ENCODE assay signal across 8 mouse cellular contexts in the genomic region with DNA sequence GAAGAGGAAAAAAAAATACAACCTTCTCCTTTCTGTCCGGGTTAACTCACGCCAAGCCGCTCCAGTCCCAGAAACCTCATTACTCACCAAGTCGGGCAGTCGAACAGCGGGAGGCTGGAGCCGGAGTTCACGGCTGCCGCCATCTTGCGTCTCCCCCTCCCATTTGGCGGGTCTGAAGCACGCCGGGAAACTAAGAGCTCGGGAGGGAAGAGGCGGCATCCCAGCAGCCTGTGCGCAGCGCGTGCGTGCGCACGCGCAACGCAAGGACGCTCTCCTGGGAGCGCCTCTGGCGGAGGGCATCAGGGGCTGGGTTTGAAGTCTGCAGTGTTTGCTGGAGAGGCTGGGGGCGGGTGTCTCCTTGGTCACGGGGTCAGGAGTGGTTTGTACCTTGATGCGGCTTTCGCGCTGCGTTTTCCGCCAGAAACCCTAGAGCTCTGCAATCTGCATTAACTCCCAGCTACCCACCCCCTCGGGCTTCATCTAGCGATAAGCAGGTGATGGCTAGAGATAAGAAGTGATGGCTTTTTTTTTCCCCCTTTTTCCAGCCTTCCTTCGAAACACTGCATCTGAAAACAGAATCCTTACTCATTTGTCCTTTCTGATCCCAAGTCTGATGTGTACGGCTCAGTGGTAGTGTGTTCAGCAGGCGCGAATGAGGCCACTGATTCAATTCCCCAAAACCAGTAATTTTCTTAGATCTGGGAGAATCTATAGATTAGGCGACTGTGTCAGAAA. TPM values are rescaled to one million over a fixed set of nuclear protein-coding genes. Genes with fewer than 3 reads are reported as not detected.
DNase-seq lines count a peak whose midpoint lies in the region; ATAC-seq lines count a peak whose summit lies in the region.

A gene (minus strand): TSS at position 200 of the 735 bp plus-strand sequence.

- H3K4me3 ChIP-seq in brown adipose tissue, adult 24 weeks (ENCODE audit: insufficient read depth, low read depth, low read length), result peak within 1 kb of the TSS; percentile 73
- peak within 1 kb of the TSS; percentile 91 for H3K4me3 ChIP-seq in heart, embryonic 13.5 days
- peak within 1 kb of the TSS; percentile 73 for H3K4me3 ChIP-seq in liver, embryonic 12.5 days
- H3K4me3 ChIP-seq in stomach, embryonic 15.5 days (replicated peaks), result peak within 1 kb of the TSS; percentile 84

- ATAC-seq in heart, embryonic 13.5 days (ENCODE audit: extremely low read depth, insufficient number of reproducible peaks, low FRiP score, low TSS enrichment), result peak; percentile 94
- peak; percentile 95 for ATAC-seq in liver, embryonic 12.5 days
- ATAC-seq in stomach, embryonic 15.5 days (ENCODE audit: insufficient read depth, low FRiP score, low read depth), result peak; percentile 99

- H3K4me1 ChIP-seq in brown adipose tissue, adult 24 weeks (ENCODE audit: control insufficient read depth, insufficient read depth, insufficient read length, low read length), result no peaks in the 10 kb centered on the region
- peaks cover 20% of the 10 kb centered on the region for H3K4me1 ChIP-seq in heart, embryonic 13.5 days
- H3K4me1 ChIP-seq in liver, embryonic 12.5 days, result peaks cover 35% of the 10 kb centered on the region
- peaks cover 11% of the 10 kb centered on the region for H3K4me1 ChIP-seq in stomach, embryonic 15.5 days

- H3K4me2 ChIP-seq in heart, embryonic 13.5 days, result peak within 1 kb of the TSS; percentile 89
- H3K4me2 ChIP-seq in liver, embryonic 12.5 days, result peak within 1 kb of the TSS; percentile 79
- peak within 1 kb of the TSS; percentile 75 for H3K4me2 ChIP-seq in stomach, embryonic 15.5 days

- H3K9ac ChIP-seq in heart, embryonic 13.5 days, result peak within 1 kb of the TSS; percentile 99
- peak within 1 kb of the TSS; percentile 91 for H3K9ac ChIP-seq in liver, embryonic 12.5 days
- peak within 1 kb of the TSS; percentile 92 for H3K9ac ChIP-seq in stomach, embryonic 15.5 days

- H3K27ac ChIP-seq in brown adipose tissue, adult 24 weeks (replicated peaks; ENCODE audit: low read depth, low read length), result peak within 1 kb of the TSS; percentile 23; the same call in 1 of the 2 replicates
- peak within 1 kb of the TSS; percentile 74 for H3K27ac ChIP-seq in heart, embryonic 13.5 days (replicated peaks)
- peak within 1 kb of the TSS; percentile 80 for H3K27ac ChIP-seq in liver, embryonic 12.5 days
- peak within 1 kb of the TSS; percentile 70 for H3K27ac ChIP-seq in stomach, embryonic 15.5 days

- DNase-seq in CD4-positive, CD25-positive, alpha-beta regulatory T cell, adult 2 months (ENCODE audit: low read depth, low spot score), result peak; percentile 95
- peak; percentile 55 for DNase-seq in fat pad, adult 2 months (ENCODE audit: extremely low read depth, low read depth, low spot score)
- DNase-seq in kidney, postnatal 10 days, result peak; percentile 92
- DNase-seq in natural killer cell, adult 2 months (ENCODE audit: low spot score in 2 of 2), result peak; percentile 74 to 84

- H3K36me3 ChIP-seq in heart, embryonic 13.5 days, result peaks cover 36% of the 10 kb centered on the region
- H3K36me3 ChIP-seq in liver, embryonic 12.5 days, result peaks cover 34% of the 10 kb centered on the region
- H3K36me3 ChIP-seq in stomach, embryonic 15.5 days, result peaks cover 11% of the 10 kb centered on the region; the same call in 1 of the 2 replicates

- 1% methylated on average over 39 of the region's 40 CpGs for WGBS in heart, embryonic 13.5 days
- WGBS in liver, embryonic 12.5 days (ENCODE audit: insufficient replicate concordance), result 1% methylated on average over 40 of the region's 40 CpGs
- 1% methylated on average over 40 of the region's 40 CpGs for WGBS in stomach, embryonic 15.5 days

- H3K27me3 ChIP-seq in heart, embryonic 13.5 days (replicated peaks), result no peaks in the 10 kb centered on the region
- no peaks in the 10 kb centered on the region for H3K27me3 ChIP-seq in liver, embryonic 12.5 days (replicated peaks)
- H3K27me3 ChIP-seq in stomach, embryonic 15.5 days (replicated peaks), result no peaks in the 10 kb centered on the region

- H3K9me3 ChIP-seq in heart, embryonic 13.5 days, result no peaks in the 10 kb centered on the region
- H3K9me3 ChIP-seq in liver, embryonic 12.5 days (replicated peaks), result no peaks in the 10 kb centered on the region
- H3K9me3 ChIP-seq in stomach, embryonic 15.5 days, result no peaks in the 10 kb centered on the region

RNA-seq across cellular contexts. Expression of the gene that starts here (rescaled TPM):
- polyA plus RNA-seq in brown adipose tissue, adult 24 weeks (2012; ENCODE audit: insufficient read depth, insufficient read length, missing spikeins), result 17.3 and 20.4 TPM in 2 replicates
- 30.1 and 32.8 TPM in 2 replicates for polyA plus RNA-seq in heart, embryonic 13.5 days (2015; fragmentation: Nextera tagmentation; extraction: Ambion mirVana)
- polyA plus RNA-seq in liver, embryonic 12.5 days (2016; fragmentation: Nextera tagmentation; extraction: Ambion mirVana), result 30.7 and 32.6 TPM in 2 replicates
- polyA plus RNA-seq in stomach, embryonic 15.5 days (2015; fragmentation: Nextera tagmentation; extraction: Ambion mirVana), result 44.8 and 46.9 TPM in 2 replicates

Comparison
In these comparisons a context has a peak if more than half of its experiments do, and no peak if none do; other contexts are left out.
1. Peak in every context shown above with its lines: DNase-seq, ATAC-seq, H3K4me3 ChIP-seq and H3K27ac ChIP-seq.
2. H3K27ac ChIP-seq: peak in every context shown above with its lines; median percentile 80 in liver, embryonic 12.5 days; 74 in heart, embryonic 13.5 days; 70 in stomach, embryonic 15.5 days; 23 in brown adipose tissue, adult 24 weeks.